Mouse (Mus musculus) R1 (cell line): ENCODE measurements around the gene Sec24b.

ENCODE experiments used
- DNase-seq: peaks from one replicate; pipeline ENCODE4 v3.0.0-alpha.2; 2018; ENCODE audit warnings: low read depth, low spot score

The Sec24b gene

GRCm38 (mm10) chr3:130061281-130061680, at the start of gene Sec24b:
TSS of gene Sec24b (minus strand) at chr3:130061553.
- no peak for DNase-seq

GRCm38 (mm10) chr3:130104471-130104870, 43.1 kb upstream of the Sec24b start:
- no peak for DNase-seq

GRCm38 (mm10) chr3:130103486-130103885, 42.1 kb upstream of the Sec24b start:
- DNase-seq, result peak; percentile 68

GRCm38 (mm10) chr3:130095160-130095781, 33.9 kb upstream of the Sec24b start:
- peak; percentile 30 for DNase-seq

- DNase-seq, result no peak
Observed at GRCm38 (mm10) chr3:130094125-130094704, 32.9 kb upstream of the Sec24b start.

- DNase-seq, result no peak
Observed at GRCm38 (mm10) chr3:130090460-130090859, 29.1 kb upstream of the Sec24b start.

GRCm38 (mm10) chr3:130088654-130089053, 27.3 kb upstream of the Sec24b start:
- DNase-seq, result no peak

GRCm38 (mm10) chr3:130087466-130087865, 26.1 kb upstream of the Sec24b start:
- DNase-seq, result no peak

GRCm38 (mm10) chr3:130086372-130087080, 25.2 kb upstream of the Sec24b start:
- DNase-seq, result no peak

- DNase-seq, result no peak
Observed at GRCm38 (mm10) chr3:130083312-130083711, 22.0 kb upstream of the Sec24b start.

- no peak for DNase-seq
Observed at GRCm38 (mm10) chr3:130080666-130081065, 19.3 kb upstream of the Sec24b start.

- DNase-seq, result peak; percentile 60
Observed at GRCm38 (mm10) chr3:130079794-130080193, 18.4 kb upstream of the Sec24b start.

- DNase-seq, result no peak
Observed at GRCm38 (mm10) chr3:130077291-130077690, 15.9 kb upstream of the Sec24b start.

- DNase-seq, result no peak
Observed at GRCm38 (mm10) chr3:130075746-130076145, 14.4 kb upstream of the Sec24b start.

GRCm38 (mm10) chr3:130073085-130073484, 11.7 kb upstream of the Sec24b start:
- no peak for DNase-seq

- no peak for DNase-seq
Observed at GRCm38 (mm10) chr3:130071918-130072317, 10.6 kb upstream of the Sec24b start.

GRCm38 (mm10) chr3:130060396-130061029, 840 bp downstream of the Sec24b start:
- DNase-seq, result peak; percentile 75

- peak; percentile 68 for DNase-seq
Observed at GRCm38 (mm10) chr3:130059805-130060395, 1.5 kb downstream of the Sec24b start.

GRCm38 (mm10) chr3:130058488-130058887, 2.9 kb downstream of the Sec24b start:
- DNase-seq, result no peak

GRCm38 (mm10) chr3:130057569-130058345, 3.6 kb downstream of the Sec24b start:
- no peak for DNase-seq
